Mouse (Mus musculus) common myeloid progenitor, adult 5-6 weeks (primary cell): Measurements from ENCODE around the gene Ror1. TPM values are rescaled to one million over a fixed set of nuclear protein-coding genes. Genes with fewer than 3 reads are reported as not detected.
A peak's percentile ranks its signal among the peaks of the same experiment; 100 is the strongest.

Source experiments
- ATAC-seq: replicated peaks from 2 replicates; pipeline ENCODE4 v1.8.0; 2016; ENCODE audit warnings: low read depth, mild to moderate bottlenecking, moderate TSS enrichment, inconsistent platforms; ENCODE audit not compliant: poor library complexity, severe bottlenecking
- total RNA-seq: library from RNA; stranded (forward); fragments of 200-1000, 187-1606 nt; gene quantifications from 2 replicates; pipeline ENCODE4 v1.2.3, GENCODE M21; 2017

The Ror1 gene
- total RNA-seq, 1 experiment from 2014 or later = under 0.01 TPM

GRCm38 (mm10) chr4:100407261-100407874 lies 311.8 kb downstream of the Ror1 start:
- ATAC-seq = peak; percentile 87

GRCm38 (mm10) chr4:100409521-100409920 lies 313.9 kb downstream of the Ror1 start:
- ATAC-seq = no peak

DNA sequence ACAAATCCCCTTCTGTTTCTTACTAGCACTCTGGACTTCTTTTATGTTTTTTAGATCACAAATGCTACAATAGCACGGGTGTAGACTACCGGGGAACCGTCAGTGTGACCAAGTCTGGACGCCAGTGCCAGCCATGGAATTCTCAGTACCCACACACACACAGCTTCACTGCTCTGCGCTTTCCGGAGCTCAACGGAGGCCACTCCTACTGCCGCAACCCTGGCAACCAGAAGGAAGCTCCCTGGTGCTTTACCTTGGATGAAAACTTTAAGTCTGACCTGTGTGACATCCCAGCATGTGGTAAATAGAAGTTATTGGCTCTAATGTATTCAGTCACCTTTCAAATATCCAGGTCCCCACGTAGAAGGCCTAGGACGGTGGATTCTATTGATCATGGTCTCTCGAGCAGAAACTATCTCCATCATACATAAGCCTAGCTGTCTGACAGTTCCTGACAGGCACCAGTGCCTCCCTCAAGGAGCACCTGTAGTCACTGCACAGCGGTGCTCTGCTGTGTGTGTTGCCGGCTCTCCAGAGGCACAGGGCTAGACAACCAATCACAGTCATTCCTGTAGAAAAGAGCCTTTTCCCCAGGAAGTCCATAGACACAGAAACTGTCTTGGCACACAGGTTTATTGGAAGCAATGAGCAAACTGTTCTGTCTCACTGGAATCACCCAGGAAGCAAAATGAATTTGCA lies 316.4 kb downstream of the Ror1 start:
- no peak for ATAC-seq

DNA sequence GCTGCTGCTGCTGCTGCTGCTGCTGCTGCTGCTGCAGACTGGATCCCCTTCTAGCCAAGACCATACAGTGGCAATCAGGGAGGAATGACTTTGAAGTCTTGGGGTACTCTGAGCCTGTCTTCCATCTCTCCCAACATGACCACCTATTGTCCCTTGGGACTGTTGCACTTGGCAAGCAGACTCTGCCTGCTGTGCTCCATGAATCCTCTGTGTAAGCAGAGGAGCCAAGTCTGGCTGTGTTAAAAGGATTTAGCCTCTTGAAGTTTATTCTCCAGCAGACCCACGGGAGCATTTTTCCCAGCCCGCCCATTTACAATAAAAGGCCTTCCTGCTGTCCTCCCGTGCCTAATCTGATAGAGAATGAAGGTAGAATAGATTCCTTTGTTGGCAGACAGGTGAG lies 327.2 kb downstream of the Ror1 start:
- ATAC-seq = no peak

DNA sequence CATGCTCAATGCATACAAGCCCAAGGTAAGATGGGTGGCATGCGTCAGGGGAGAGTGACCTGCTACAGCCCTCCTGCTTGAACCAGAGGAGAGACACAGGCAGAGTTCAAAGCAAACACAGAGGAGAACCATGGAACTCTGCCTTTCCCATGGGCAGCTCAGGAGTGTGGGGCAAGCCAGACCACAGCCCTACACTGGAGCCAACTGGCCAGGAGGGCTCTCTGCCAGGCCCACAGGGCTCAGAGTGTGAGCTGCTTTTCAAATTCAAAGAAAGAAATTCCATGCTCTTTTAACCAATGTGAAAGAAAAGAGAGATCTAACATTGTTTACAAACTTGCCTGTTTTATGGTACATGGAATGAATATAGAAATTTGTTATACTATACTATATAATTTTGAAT lies 330.5 kb downstream of the Ror1 start:
- no peak for ATAC-seq

DNA sequence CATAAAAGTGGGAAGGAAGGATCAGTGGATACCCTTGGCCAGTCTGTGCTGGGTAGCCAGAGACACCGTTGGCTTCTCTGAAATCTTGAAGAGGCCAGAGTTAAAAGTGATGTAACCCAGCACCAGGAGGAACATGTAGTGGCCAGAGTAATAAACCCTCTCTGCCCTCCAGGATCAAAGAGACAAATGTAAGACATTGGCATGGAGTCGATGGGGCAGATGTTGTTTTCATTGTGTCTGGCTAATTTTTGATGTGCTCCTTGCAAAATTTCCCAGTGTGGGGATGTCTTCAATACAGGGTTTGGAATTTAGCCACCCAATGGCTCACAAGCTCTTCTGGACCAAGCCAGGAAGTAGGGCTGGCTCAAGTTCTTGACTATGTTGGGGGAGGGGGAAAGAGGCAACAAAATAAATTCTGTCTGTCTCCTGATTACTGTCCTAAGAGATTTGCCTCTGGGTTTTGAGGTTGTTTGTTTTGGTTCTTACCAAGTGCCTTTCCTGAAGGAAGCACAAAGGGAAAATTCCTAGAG lies 333.8 kb downstream of the Ror1 start:
- ATAC-seq = no peak

DNA sequence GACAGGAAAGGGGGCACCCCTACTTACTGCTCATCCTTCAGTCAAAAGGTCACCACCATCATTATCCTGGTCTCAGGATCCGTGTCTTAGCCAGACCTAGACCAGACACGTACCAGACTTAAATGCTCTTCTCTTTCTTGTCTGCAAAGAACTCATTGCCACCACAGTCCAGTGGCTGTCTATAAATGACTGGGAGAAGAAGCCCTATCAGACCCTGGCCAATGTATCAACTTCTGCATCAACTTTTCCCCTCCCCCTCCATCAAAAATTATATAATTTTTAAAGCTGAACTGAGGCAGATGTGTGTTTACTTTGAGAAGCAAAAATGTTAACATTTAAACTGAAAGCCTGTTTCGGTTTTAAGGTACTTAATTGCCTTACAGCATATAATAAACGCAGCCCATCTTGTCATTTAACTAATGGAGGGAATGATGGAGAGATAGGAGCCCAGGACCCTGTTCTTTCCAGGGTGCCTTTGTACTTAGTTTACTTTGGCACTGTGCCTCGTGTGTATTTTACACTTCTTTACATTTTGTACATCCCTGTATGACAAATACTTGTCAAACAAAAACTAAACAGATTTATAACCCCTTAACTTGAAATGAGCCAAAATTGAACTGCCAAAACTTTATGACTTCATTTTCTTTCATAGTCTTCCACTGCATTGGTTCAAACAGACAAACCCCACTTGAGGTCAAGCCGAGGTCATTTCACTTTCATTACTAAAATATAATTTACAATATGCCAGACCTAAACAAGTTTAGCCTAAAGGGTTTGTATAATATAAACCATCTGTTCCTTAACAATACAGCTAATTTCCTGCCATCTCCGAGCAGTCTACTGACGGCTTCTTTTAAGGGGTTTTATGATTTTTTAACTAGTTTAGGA lies 339.9 kb downstream of the Ror1 start:
- no peak for ATAC-seq

- no peak for ATAC-seq
These were observed 340.6 kb downstream of the Ror1 start for GRCm38 (mm10) chr4:100436169-100436547.

DNA sequence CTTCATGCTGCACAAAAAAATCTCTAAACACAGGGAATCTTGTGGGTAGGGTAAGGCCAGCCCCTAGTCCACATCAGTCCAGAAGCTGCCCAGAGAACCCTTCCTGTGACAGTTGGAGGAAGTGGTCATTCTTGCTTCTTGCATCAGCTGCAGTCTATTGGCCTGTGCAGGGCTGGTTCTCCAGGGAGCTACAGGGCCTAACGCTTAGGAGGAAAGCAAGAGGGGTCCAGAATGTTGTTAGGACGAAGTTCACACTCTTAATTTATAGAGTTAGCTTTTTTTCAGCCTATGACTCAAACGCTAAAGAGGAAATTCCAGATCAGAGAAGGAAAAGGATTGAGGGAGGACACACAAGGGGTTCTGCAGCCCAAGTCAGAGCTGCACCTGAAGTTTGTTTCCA lies 351.3 kb downstream of the Ror1 start:
- ATAC-seq = no peak

DNA sequence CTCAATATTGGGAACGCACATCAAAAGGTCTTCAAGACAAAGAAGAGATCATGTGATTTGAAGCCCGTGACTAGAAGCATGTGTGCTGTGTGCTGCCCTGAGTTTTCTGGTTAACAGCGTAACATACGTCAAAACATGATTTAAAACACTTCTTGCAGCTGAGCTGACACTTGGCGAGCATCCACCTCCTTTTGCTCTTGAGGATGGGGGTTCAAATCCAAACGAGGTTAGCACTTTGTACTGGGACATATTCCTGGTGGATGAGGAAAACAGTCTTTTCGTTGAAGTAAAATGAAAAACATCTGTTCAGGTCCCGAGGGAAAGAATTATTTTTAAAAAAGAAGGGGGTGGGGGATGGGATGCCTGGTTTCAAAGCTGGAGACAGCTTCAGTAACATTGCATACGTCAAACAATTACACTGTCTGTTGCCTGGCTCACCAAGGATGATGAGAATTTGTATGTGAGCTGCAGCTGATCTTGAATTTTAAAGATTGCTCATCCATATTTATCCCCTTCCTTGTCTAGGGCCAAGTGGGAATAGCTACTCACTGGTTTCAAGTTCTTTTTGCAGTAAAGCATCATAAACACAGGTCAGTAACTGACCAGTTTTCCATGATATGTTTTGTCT lies 367.0 kb downstream of the Ror1 start:
- no peak for ATAC-seq

GRCm38 (mm10) chr4:100478592-100479321 lies 383.2 kb downstream of the Ror1 start, which contains the start of gene Ube2u:
Gene Ube2u, plus strand, starts transcription at chr4:100478849.
- ATAC-seq = 0 out of 2 replicates have a peak, but pooled peaks have one; percentile 29

GRCm38 (mm10) chr4:100488447-100488846 lies 392.9 kb downstream of the Ror1 start:
- peak; percentile 93 for ATAC-seq

Other genes with a start within 250 kb of the Ror1 start
- gene Pgm1, start 166.4 kb upstream of the Ror1 start, total RNA-seq = 23.4 and 25.9 TPM in 2 replicates
- 24.0 and 53.5 TPM in 2 replicates for gene Itgb3bp, start 166.0 kb upstream of the Ror1 start, total RNA-seq